Mouse (Mus musculus) spleen, postnatal 14 days (tissue): ENCODE data around the gene Olfr159.

ENCODE experiments used
- DNase-seq, 2 experiments: peaks; one replicate each; pipeline ENCODE4 v3.0.0; 2021 to 2022; ENCODE audit warnings: low spot score in 2 of 2

The Olfr159 gene

GRCm38 (mm10) chr4:43729794-43730550 lies 40.8 kb downstream of the Olfr159 start, which contains the start of gene Spaar:
Gene Spaar, plus strand, starts transcription at chr4:43730034.
- no peak for DNase-seq

- no peak for DNase-seq
Observed at GRCm38 (mm10) chr4:43729126-43729525, 41.7 kb downstream of the Olfr159 start.

- DNase-seq = no peak
Observed at GRCm38 (mm10) chr4:43728576-43728954, 42.2 kb downstream of the Olfr159 start.

GRCm38 (mm10) chr4:43727718-43728575 lies 42.9 kb downstream of the Olfr159 start:
- DNase-seq = no peak

- DNase-seq = no peak
Observed at GRCm38 (mm10) chr4:43726995-43727394, 43.8 kb downstream of the Olfr159 start, which contains the start of gene Hrct1. Gene Hrct1, plus strand, starts transcription at chr4:43727188.

- DNase-seq = no peak
Observed at GRCm38 (mm10) chr4:43726228-43726993, 44.4 kb downstream of the Olfr159 start.

- DNase-seq = no peak
Observed at GRCm38 (mm10) chr4:43724764-43725163, 46.0 kb downstream of the Olfr159 start.

- DNase-seq = no peak
Observed at GRCm38 (mm10) chr4:43722191-43722590, 48.6 kb downstream of the Olfr159 start.

- no peak for DNase-seq
Observed at GRCm38 (mm10) chr4:43720491-43721228, 50.1 kb downstream of the Olfr159 start.
